Mouse (Mus musculus) G1E (cell line): ENCODE measurements around the gene Rab37. TPM values are rescaled to one million over a fixed set of nuclear protein-coding genes. Genes with fewer than 3 reads are reported as not detected.

Experiments used
- ATAC-seq: 2 replicates; pipeline ENCODE4 v1.8.0; 2016; ENCODE audit warnings: mild to moderate bottlenecking; ENCODE audit not compliant: insufficient number of reproducible peaks, poor library complexity, low FRiP score, severe bottlenecking; ENCODE audit errors: extremely low read depth
- DNase-seq: peaks from one replicate; pipeline ENCODE4 v3.0.0; 2012; ENCODE audit warnings: low spot score
- H3K27me3 ChIP-seq: 2 replicates; pipeline ENCODE4 v1.6.1; 2012; ENCODE audit warnings: mild to moderate bottlenecking, low read length, inconsistent platforms; ENCODE audit not compliant: insufficient read depth
- H3K36me3 ChIP-seq: replicated peaks from 2 replicates; pipeline ENCODE3; 2012; ENCODE audit warnings: mild to moderate bottlenecking, inconsistent platforms
- H3K4me1 ChIP-seq: 2 replicates; pipeline ENCODE4 v1.6.1; 2012; ENCODE audit warnings: low read depth, low read length, inconsistent platforms, mixed read lengths; ENCODE audit not compliant: insufficient read depth
- H3K4me3 ChIP-seq: 2 replicates; pipeline ENCODE4 v1.5.1; 2012; ENCODE audit warnings: low read depth, mild to moderate bottlenecking, inconsistent platforms, low read length, moderate library complexity, mixed read lengths
- H3K9me3 ChIP-seq: replicated peaks from 2 replicates; pipeline ENCODE4 v1.6.1; 2012; ENCODE audit warnings: inconsistent platforms
- CTCF ChIP-seq: IDR thresholded peaks from 2 replicates; pipeline ENCODE4 v1.5.1; 2012; ENCODE audit warnings: low read depth, low read length, inconsistent platforms, mixed read lengths
- GATA1 ChIP-seq: IDR thresholded peaks from 2 replicates; pipeline ENCODE4 v1.6.1; 2012; ENCODE audit warnings: borderline replicate concordance, low read length, inconsistent platforms, mixed read lengths
- GATA2 ChIP-seq: IDR thresholded peaks from 2 replicates; pipeline ENCODE4 v1.6.1; 2012; ENCODE audit warnings: low read depth, low read length, inconsistent platforms, borderline replicate concordance
- POLR2AphosphoS5 ChIP-seq: IDR thresholded peaks from 2 replicates; pipeline ENCODE4 v1.6.1; 2012; ENCODE audit warnings: low read depth, low read length, inconsistent platforms; ENCODE audit not compliant: insufficient replicate concordance
- TAL1 ChIP-seq: conservative IDR thresholded peaks from 2 replicates; pipeline ENCODE4 v1.6.1; 2012; ENCODE audit warnings: low read depth, low read length, inconsistent platforms, mixed read lengths
- polyA plus RNA-seq: library from polyadenylated mRNA; stranded (reverse); fragments of >175 nt; gene quantifications from 2 replicates; pipeline ENCODE4 v1.2.3, GENCODE M21; 2012
- total RNA-seq, 2 experiments: library from RNA; stranded (forward) in 1 of 2; stranded (reverse) in 1 of 2; fragments of 200-1000 nt in 1 of 2; fragments of >200 nt in 1 of 2; fragmentation: Nextera tagmentation in 1 of 2; gene quantifications; 2 replicates each; pipeline ENCODE4 v1.2.3; 2014 to 2017

Gene Rab37
- total and polyA plus RNA-seq, 3 experiments: 0.15 to 2.7 TPM; not detected in 1

DNA sequence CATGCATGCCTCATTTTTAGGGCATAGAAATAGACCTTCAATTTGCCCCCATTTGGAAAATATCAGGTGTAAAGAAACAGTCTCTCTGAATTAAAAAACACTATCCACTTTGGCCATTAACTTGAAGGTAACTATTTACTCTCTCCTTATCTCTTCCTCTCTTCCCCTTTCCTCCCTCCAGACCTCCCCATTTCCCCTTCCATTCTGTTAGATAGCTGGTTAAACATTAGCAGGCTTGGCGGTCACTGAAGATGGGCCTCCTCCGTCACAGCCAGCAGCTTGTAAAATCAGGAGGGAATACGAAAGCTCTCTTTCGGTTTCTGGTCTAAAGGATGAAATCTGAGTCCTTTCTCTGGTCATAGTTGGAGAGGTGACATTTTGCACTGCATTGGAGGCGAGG lies 15.4 kb upstream of the Rab37 start:
- DNase-seq (no peak), ATAC-seq (no peak)
- Histone ChIP-seq H3K27me3 (no peaks in the 10 kb centered on the region), H3K4me1 (no peaks in the 10 kb centered on the region), H3K36me3 (no peaks in the 10 kb centered on the region), H3K9me3 (peaks cover 5% of the 10 kb centered on the region), H3K4me3 (no peak overlapping the region)
- no peak for TF ChIP-seq CTCF

DNA sequence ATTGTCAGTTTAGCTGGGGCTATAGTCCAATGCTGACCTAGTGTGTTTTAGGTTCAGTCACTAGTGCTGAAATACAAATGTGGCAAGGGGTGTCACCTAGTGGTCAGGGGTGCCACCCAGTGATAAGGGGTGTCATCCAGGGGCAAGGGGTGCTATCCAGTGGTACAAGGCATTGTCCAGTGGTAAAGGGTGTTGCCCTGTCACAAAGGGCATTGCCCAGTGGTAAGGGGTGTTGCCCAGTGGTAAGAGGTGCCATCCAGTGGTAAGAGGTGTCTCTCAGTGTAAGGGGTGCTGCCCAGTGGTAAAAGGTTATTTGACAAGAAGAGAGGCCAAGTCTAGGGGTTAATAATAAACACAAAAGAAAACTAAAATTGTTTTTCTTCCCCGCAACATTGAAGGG lies 13.8 kb upstream of the Rab37 start:
- H3K4me1 ChIP-seq: no peaks in the 10 kb centered on the region
- no peak overlapping the region for H3K4me3 ChIP-seq
- H3K27me3 ChIP-seq: no peaks in the 10 kb centered on the region
- DNase-seq (no peak), ATAC-seq (no peak)
- TF ChIP-seq GATA1 (no peak), TAL1 (no peak), GATA2 (no peak), CTCF (no peak), POLR2AphosphoS5 (no peak)
- H3K36me3 ChIP-seq: no peaks in the 10 kb centered on the region
- H3K9me3 ChIP-seq: peaks cover 5% of the 10 kb centered on the region

DNA sequence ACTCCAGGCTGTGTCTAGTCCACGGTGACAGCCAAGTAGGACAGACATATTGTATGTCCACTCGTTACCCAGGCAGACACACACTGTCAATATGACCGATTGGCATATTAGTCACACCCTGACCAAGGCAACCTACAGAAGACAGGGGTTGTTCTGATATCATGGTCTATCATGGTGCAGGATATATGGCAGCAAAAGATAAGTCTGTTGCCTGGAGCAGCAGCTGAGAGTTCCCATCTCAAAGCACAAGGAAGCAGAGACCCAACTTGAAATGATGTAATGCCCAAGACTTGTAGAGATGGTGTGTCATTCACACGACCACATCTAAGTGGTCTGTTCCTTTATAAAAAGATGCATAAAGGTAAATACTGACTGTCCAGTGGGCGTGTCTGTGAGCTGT lies 12.6 kb upstream of the Rab37 start:
- DNase-seq: no peak
- ATAC-seq: no peak
- Histone ChIP-seq H3K9me3 (peaks cover 5% of the 10 kb centered on the region), H3K36me3 (no peaks in the 10 kb centered on the region), H3K27me3 (no peaks in the 10 kb centered on the region), H3K4me1 (no peaks in the 10 kb centered on the region), H3K4me3 (no peak overlapping the region)
- no peak for TF ChIP-seq TAL1
- TF ChIP-seq GATA2: no peak
- no peak for TF ChIP-seq GATA1
- no peak for TF ChIP-seq POLR2AphosphoS5
- no peak for TF ChIP-seq CTCF

DNA sequence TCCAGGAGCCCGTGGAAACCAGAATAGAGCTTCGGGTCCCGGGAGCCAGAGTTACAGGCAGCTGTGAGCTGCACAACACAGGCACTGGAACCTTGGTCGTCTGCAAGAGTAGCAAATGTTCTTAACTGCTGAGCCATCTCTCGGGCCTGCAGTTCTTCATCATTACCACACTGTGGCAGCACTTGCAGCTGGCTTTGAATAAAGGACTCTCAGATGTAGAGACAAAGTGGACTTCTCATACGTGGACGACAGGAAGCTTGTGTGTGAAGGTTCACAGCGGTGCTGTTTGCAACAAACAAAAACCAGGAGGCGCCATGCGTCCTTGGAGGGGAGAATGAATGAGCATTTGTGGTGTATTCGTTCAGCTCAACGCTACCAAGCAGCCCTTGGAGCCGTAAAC lies 10.3 kb upstream of the Rab37 start:
- H3K27me3 ChIP-seq: peaks cover 3% of the 10 kb centered on the region; the same call in 1 of the 2 replicates
- H3K4me1 ChIP-seq: no peaks in the 10 kb centered on the region
- H3K36me3 ChIP-seq: no peaks in the 10 kb centered on the region
- no peak for ATAC-seq
- peaks cover 4% of the 10 kb centered on the region for H3K9me3 ChIP-seq
- DNase-seq: no peak
- peak; percentile 32; the same call in 1 of the 2 replicates for TF ChIP-seq CTCF
- no peak for TF ChIP-seq POLR2AphosphoS5
- no peak overlapping the region for H3K4me3 ChIP-seq

DNA sequence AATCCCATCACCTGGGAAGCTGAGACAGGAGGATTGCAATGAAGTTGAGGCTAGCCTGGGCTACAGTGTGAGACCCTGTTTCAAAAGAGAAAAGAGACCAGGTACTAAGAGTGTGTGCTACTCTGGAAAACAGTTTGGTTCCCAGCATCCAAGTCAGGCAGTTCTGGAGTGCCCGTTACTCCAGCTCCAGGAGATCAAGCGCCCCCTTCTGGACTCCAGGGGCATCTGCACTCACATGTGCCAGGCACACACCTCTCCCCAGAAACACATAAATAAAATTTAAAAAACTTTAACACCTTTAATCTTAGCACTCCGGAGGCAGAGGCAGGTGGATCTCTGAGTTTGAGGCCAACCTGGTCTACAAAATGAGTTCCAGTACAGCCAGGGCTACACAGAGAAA lies 9.9 kb upstream of the Rab37 start:
- peaks cover 3% of the 10 kb centered on the region; the same call in 1 of the 2 replicates for H3K27me3 ChIP-seq
- H3K4me3 ChIP-seq: no peak overlapping the region
- H3K36me3 ChIP-seq: no peaks in the 10 kb centered on the region
- H3K4me1 ChIP-seq: no peaks in the 10 kb centered on the region
- peaks cover 4% of the 10 kb centered on the region for H3K9me3 ChIP-seq
- no peak for DNase-seq
- TF ChIP-seq CTCF: no peak
- no peak for TF ChIP-seq POLR2AphosphoS5
- no peak for ATAC-seq

DNA sequence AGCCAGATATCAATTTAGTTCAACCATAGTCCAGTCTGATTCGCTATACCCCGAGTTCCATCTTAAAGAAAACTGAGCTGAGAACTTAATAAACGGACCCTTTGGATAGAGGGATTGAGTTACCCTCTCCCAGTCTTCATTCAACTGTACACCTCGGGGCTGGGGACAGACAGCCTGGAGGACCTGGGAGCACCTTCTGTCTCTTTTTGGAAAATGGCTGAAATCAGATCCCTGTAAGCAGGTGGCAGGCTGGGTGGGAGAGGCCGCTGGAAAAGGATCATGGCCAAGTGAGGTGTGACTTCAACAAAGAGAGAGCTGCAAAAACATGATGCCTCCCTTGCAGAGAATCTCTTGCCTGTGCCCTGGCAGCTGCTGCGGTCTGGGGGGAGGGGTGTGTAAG lies 9.0 kb upstream of the Rab37 start:
- Histone ChIP-seq H3K27me3 (peaks cover 3% of the 10 kb centered on the region; the same call in 1 of the 2 replicates), H3K9me3 (peaks cover 4% of the 10 kb centered on the region), H3K4me3 (no peak overlapping the region), H3K36me3 (no peaks in the 10 kb centered on the region), H3K4me1 (no peaks in the 10 kb centered on the region)
- TF ChIP-seq TAL1 (no peak), CTCF (no peak), POLR2AphosphoS5 (no peak), GATA1 (no peak), GATA2 (no peak)
- DNase-seq (no peak), ATAC-seq (no peak)

DNA sequence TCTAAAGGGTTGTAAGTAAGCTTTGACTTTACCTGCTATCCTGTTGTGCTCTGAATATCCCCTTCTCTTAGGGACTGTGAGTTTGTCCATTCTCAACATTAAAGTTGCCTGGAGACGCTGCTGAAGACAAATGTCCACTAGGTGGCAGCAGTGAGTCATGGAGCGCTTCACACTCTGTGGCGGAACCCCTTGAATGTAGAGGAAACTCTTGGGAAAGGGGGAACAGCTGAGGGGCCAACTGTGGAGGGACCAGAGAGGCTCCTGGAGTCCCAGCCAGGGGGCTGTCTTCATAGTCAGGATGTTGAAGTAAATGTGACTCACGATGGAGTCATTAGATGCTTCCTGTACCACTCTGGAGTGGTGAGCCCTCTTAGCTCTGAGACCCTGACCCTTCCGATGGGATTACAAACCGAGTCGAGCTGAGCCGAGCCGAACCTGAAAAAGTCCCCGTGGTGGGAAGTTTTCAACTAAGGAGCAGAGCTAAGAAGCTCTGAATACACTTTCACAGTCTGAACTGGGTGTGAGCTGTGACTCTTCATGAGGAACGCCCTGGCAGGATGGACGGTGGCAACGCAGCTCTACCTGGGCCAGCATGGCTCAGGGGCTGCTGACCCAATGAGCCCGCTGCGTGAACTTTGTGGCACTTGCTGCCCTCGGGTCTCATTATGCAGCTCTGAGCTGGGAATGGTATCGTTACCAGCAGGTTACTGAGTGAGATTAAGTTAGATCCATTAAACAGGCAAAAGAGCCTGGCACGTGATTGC lies 7.7 kb upstream of the Rab37 start:
- peak; percentile 10 for DNase-seq
- Histone ChIP-seq H3K4me3 (no peak overlapping the region), H3K27me3 (peaks cover 3% of the 10 kb centered on the region; the same call in 1 of the 2 replicates), H3K36me3 (no peaks in the 10 kb centered on the region), H3K4me1 (no peaks in the 10 kb centered on the region), H3K9me3 (peaks cover 7% of the 10 kb centered on the region)
- peak; percentile 45; the same call in 1 of the 2 replicates for ATAC-seq
- TF ChIP-seq CTCF: peak; percentile 81
- TF ChIP-seq GATA2: no peak
- TF ChIP-seq GATA1: no peak
